Mouse (Mus musculus) CH12.LX (cell line): ENCODE results near the gene Pxn.

Experiments used
- CTCF ChIP-seq, 2 experiments: IDR thresholded peaks in 1 of 2; conservative IDR thresholded peaks in 1 of 2; 2 replicates each; pipeline ENCODE4 v1.5.1; 2011 to 2012; ENCODE audit warnings: low read depth in 2 of 2, low read length in 2 of 2, improper control_type of control experiment in 1 of 2, inconsistent platforms in 1 of 2, mild to moderate bottlenecking in 1 of 2, moderate library complexity in 1 of 2
- E2F4 ChIP-seq: IDR thresholded peaks from 2 replicates; pipeline ENCODE4 v1.6.1; 2011; ENCODE audit warnings: low read depth, low read length, improper control_type of control experiment; ENCODE audit not compliant: insufficient replicate concordance
- EP300 ChIP-seq: IDR thresholded peaks from 2 replicates; pipeline ENCODE4 v1.6.1; 2011; ENCODE audit warnings: low read length, improper control_type of control experiment
- MAX ChIP-seq: IDR thresholded peaks from 2 replicates; pipeline ENCODE4 v1.6.1; 2011; ENCODE audit warnings: low read length, improper control_type of control experiment
- MYC ChIP-seq: IDR thresholded peaks from 2 replicates; pipeline ENCODE4 v1.6.1; 2011; ENCODE audit warnings: low read depth, mild to moderate bottlenecking, improper control_type of control experiment, low read length
- NELFE ChIP-seq: IDR thresholded peaks from 2 replicates; pipeline ENCODE4 v1.6.1; 2011; ENCODE audit warnings: low read depth, low read length, improper control_type of control experiment
- NRF1 ChIP-seq: IDR thresholded peaks from 2 replicates; pipeline ENCODE4 v1.6.1; 2014; ENCODE audit warnings: low read depth, mild to moderate bottlenecking, inconsistent platforms, low read length, improper control_type of control experiment, moderate library complexity
- POLR2A ChIP-seq: IDR thresholded peaks from 2 replicates; pipeline ENCODE4 v1.6.1; 2011; ENCODE audit warnings: low read depth, mild to moderate bottlenecking, improper control_type of control experiment, low read length
- POLR2AphosphoS2 ChIP-seq: IDR thresholded peaks from 2 replicates; pipeline ENCODE4 v1.6.1; 2011; ENCODE audit warnings: low read depth, low read length, improper control_type of control experiment
- RCOR1 ChIP-seq: conservative IDR thresholded peaks from 2 replicates; pipeline ENCODE4 v1.6.1; 2012; ENCODE audit warnings: low read depth, mild to moderate bottlenecking, inconsistent platforms, low read length, improper control_type of control experiment
- TCF12 ChIP-seq: IDR thresholded peaks from 2 replicates; pipeline ENCODE4 v1.6.1; 2014; ENCODE audit warnings: low read depth, mild to moderate bottlenecking, inconsistent platforms, low read length, improper control_type of control experiment
- ZKSCAN1 ChIP-seq: IDR thresholded peaks from 2 replicates; pipeline ENCODE4 v1.6.1; 2012; ENCODE audit warnings: low read depth, inconsistent platforms, low read length, improper control_type of control experiment, borderline replicate concordance
- ZMIZ1 ChIP-seq: IDR thresholded peaks from 2 replicates; pipeline ENCODE4 v1.6.1; 2012; ENCODE audit warnings: low read depth, mild to moderate bottlenecking, inconsistent platforms, low read length, improper control_type of control experiment

GRCm38 (mm10) chr5:115538017-115538692, 31.7 kb downstream of the Pxn start:
- TF ChIP-seq POLR2A (no peak), CTCF (conservative IDR thresholded peaks at IDR 0.05 in 1 of 2, IDR thresholded peaks at IDR 0.05 in 1 of 2; ENCODE audit: low read depth in 2 of 2, low read length in 2 of 2) (no peak), TCF12 (no peak), ZMIZ1 (no peak), RCOR1 (no peak), MAX (no peak), MYC (no peak), ZKSCAN1 (no peak), EP300 (no peak), NELFE (no peak), POLR2AphosphoS2 (no peak), NRF1 (no peak), E2F4 (no peak)
